Mouse (Mus musculus): Measurements from ENCODE around the gene Fgf2. TPM values are rescaled to one million over a fixed set of nuclear protein-coding genes. Genes with fewer than 3 reads are reported as not detected.

Gene Fgf2
- 2.6 and 2.7 TPM in 2 replicates for polyA plus RNA-seq (2012; rRNA removed)

GRCm38 (mm10) chr3:37348221-37349165, at the start of gene Fgf2:
Fgf2 (plus strand) TSS chr3:37348346.
- Histone ChIP-seq H3K4me3 (ENCODE audit: insufficient read depth, low read length) (peak within 1 kb of the TSS; percentile 27), H3K4me1 (ENCODE audit: control insufficient read depth, insufficient read depth, low read length) (0 out of 2 replicates have a peak, but pooled peaks cover 1% of the 10 kb centered on the region), H3K27ac (ENCODE audit: insufficient read depth, low read length) (no peak within 1 kb of the TSS)
- TF ChIP-seq CTCF (IDR thresholded peaks at IDR 0.05; ENCODE audit: extremely low read depth, insufficient read depth, low read length) (no peak), POLR2A (IDR thresholded peaks at IDR 0.05; ENCODE audit: extremely low read depth, insufficient read depth, low read length) (no peak)

- no peaks in the 10 kb centered on the region for H3K4me1 ChIP-seq (ENCODE audit: control insufficient read depth, insufficient read depth, low read length)
- no peak overlapping the region for H3K4me3 ChIP-seq (ENCODE audit: insufficient read depth, low read length)
- TF ChIP-seq POLR2A (IDR thresholded peaks at IDR 0.05; ENCODE audit: extremely low read depth, insufficient read depth, low read length) (no peak), CTCF (IDR thresholded peaks at IDR 0.05; ENCODE audit: extremely low read depth, insufficient read depth, low read length) (no peak)
- H3K27ac ChIP-seq (ENCODE audit: insufficient read depth, low read length) = no peak overlapping the region
Observed at GRCm38 (mm10) chr3:37299470-37299869, 48.7 kb upstream of the Fgf2 start.

- peak; percentile 64 for TF ChIP-seq CTCF (IDR thresholded peaks at IDR 0.05; ENCODE audit: extremely low read depth, insufficient read depth, low read length)
- TF ChIP-seq POLR2A (IDR thresholded peaks at IDR 0.05; ENCODE audit: extremely low read depth, insufficient read depth, low read length) = no peak
- Histone ChIP-seq H3K4me1 (ENCODE audit: control insufficient read depth, insufficient read depth, low read length) (no peaks in the 10 kb centered on the region), H3K4me3 (ENCODE audit: insufficient read depth, low read length) (no peak overlapping the region), H3K27ac (ENCODE audit: insufficient read depth, low read length) (no peak overlapping the region)
Observed at GRCm38 (mm10) chr3:37302685-37303084, 45.5 kb upstream of the Fgf2 start.

- H3K4me1 ChIP-seq (ENCODE audit: control insufficient read depth, insufficient read depth, low read length) = no peaks in the 10 kb centered on the region
- no peak overlapping the region for H3K27ac ChIP-seq (ENCODE audit: insufficient read depth, low read length)
- no peak for TF ChIP-seq POLR2A (IDR thresholded peaks at IDR 0.05; ENCODE audit: extremely low read depth, insufficient read depth, low read length)
- TF ChIP-seq CTCF (IDR thresholded peaks at IDR 0.05; ENCODE audit: extremely low read depth, insufficient read depth, low read length) = no peak
- no peak overlapping the region for H3K4me3 ChIP-seq (ENCODE audit: insufficient read depth, low read length)
Observed at GRCm38 (mm10) chr3:37303392-37304139, 44.6 kb upstream of the Fgf2 start.

- no peak for TF ChIP-seq POLR2A (IDR thresholded peaks at IDR 0.05; ENCODE audit: extremely low read depth, insufficient read depth, low read length)
- peak overlapping the region; percentile 15 for H3K27ac ChIP-seq (ENCODE audit: insufficient read depth, low read length)
- no peaks in the 10 kb centered on the region for H3K4me1 ChIP-seq (ENCODE audit: control insufficient read depth, insufficient read depth, low read length)
- H3K4me3 ChIP-seq (ENCODE audit: insufficient read depth, low read length) = peak overlapping the region; percentile 67
Observed at GRCm38 (mm10) chr3:37311897-37312369, 36.2 kb upstream of the Fgf2 start.

- H3K27ac ChIP-seq (ENCODE audit: insufficient read depth, low read length) = peak within 1 kb of the TSS; percentile 15
- H3K4me3 ChIP-seq (ENCODE audit: insufficient read depth, low read length) = peak within 1 kb of the TSS; percentile 67
- TF ChIP-seq POLR2A (IDR thresholded peaks at IDR 0.05; ENCODE audit: extremely low read depth, insufficient read depth, low read length) (peak; percentile 62), CTCF (IDR thresholded peaks at IDR 0.05; ENCODE audit: extremely low read depth, insufficient read depth, low read length) (no peak)
- H3K4me1 ChIP-seq (ENCODE audit: control insufficient read depth, insufficient read depth, low read length) = no peaks in the 10 kb centered on the region
Observed at GRCm38 (mm10) chr3:37312370-37312941, 35.7 kb upstream of the Fgf2 start, which contains the start of the genes Bbs12 and Cetn4. Bbs12 (plus strand) TSS chr3:37312554. Cetn4 (minus strand) TSS chr3:37312708.

- Histone ChIP-seq H3K4me1 (ENCODE audit: control insufficient read depth, insufficient read depth, low read length) (no peaks in the 10 kb centered on the region), H3K27ac (ENCODE audit: insufficient read depth, low read length) (no peak overlapping the region), H3K4me3 (ENCODE audit: insufficient read depth, low read length) (no peak overlapping the region; the same call in 1 of the 2 replicates)
- TF ChIP-seq POLR2A (IDR thresholded peaks at IDR 0.05; ENCODE audit: extremely low read depth, insufficient read depth, low read length) (no peak), CTCF (IDR thresholded peaks at IDR 0.05; ENCODE audit: extremely low read depth, insufficient read depth, low read length) (no peak)
Observed at GRCm38 (mm10) chr3:37313371-37313770, 34.8 kb upstream of the Fgf2 start.

GRCm38 (mm10) chr3:37316233-37316632, 31.9 kb upstream of the Fgf2 start:
- TF ChIP-seq CTCF (IDR thresholded peaks at IDR 0.05; ENCODE audit: extremely low read depth, insufficient read depth, low read length) = no peak
- TF ChIP-seq POLR2A (IDR thresholded peaks at IDR 0.05; ENCODE audit: extremely low read depth, insufficient read depth, low read length) = no peak
- Histone ChIP-seq H3K27ac (ENCODE audit: insufficient read depth, low read length) (no peak overlapping the region), H3K4me3 (ENCODE audit: insufficient read depth, low read length) (no peak overlapping the region), H3K4me1 (ENCODE audit: control insufficient read depth, insufficient read depth, low read length) (no peaks in the 10 kb centered on the region)

- Histone ChIP-seq H3K27ac (ENCODE audit: insufficient read depth, low read length) (no peak overlapping the region), H3K4me3 (ENCODE audit: insufficient read depth, low read length) (no peak overlapping the region), H3K4me1 (ENCODE audit: control insufficient read depth, insufficient read depth, low read length) (no peaks in the 10 kb centered on the region; the same call in 1 of the 2 replicates)
- peak; percentile 13; the same call in 1 of the 2 replicates for TF ChIP-seq CTCF (IDR thresholded peaks at IDR 0.05; ENCODE audit: extremely low read depth, insufficient read depth, low read length)
- TF ChIP-seq POLR2A (IDR thresholded peaks at IDR 0.05; ENCODE audit: extremely low read depth, insufficient read depth, low read length) = no peak
Observed at GRCm38 (mm10) chr3:37324310-37324709, 23.8 kb upstream of the Fgf2 start.

All from cortical plate, adult 2 months (tissue).